Mouse (Mus musculus) ovary, adult 18-20 months (tissue): ENCODE results near the gene Olfr807.

Source experiments
- DNase-seq: peaks from one replicate; pipeline ENCODE4 v3.0.0; 2022; ENCODE audit warnings: low spot score, mixed read lengths

The Olfr807 gene

DNA sequence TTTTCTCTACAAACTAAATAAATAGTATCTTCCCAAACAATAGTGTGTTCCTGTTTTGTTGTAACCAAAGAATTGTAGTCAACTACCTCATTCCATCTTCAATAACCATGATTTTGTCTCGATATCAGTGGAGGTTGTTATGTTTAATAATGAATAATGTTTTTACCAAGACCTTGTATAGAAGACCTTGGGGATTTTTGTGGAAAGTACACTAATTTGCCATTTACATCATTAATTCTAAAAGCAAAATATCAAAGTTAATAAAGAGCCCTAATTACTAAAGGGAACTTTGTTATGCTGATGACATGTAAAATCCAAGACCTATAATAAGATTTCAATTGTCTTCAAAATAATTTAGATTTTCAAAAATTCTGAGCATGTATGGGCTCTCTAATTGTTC, at the start of gene Olfr807:
TSS of gene Olfr807 (minus strand) at position 101 of the 400 bp plus-strand sequence.
- DNase-seq, result no peak

DNA sequence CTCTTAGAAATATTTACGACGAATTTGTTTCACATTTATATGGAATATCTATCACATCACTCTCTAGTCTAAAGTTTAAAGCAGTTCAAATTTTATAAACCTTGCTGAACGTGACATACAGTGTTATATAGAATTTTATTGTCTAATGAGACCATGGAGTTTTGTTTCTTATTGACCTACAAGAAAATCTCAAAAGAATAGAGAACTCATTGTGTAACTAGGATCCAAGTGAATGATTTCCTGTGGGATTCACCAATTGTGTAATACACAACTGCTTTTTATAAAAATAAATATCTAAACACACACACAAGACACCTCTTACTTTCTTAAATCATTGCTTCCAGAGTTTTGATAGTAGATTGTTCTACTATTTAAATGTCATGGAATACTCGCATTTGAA, 46.7 kb upstream of the Olfr807 start, which contains the start of gene Olfr811:
TSS of gene Olfr811 (minus strand) at position 101 of the 400 bp plus-strand sequence.
- DNase-seq, result no peak

DNA sequence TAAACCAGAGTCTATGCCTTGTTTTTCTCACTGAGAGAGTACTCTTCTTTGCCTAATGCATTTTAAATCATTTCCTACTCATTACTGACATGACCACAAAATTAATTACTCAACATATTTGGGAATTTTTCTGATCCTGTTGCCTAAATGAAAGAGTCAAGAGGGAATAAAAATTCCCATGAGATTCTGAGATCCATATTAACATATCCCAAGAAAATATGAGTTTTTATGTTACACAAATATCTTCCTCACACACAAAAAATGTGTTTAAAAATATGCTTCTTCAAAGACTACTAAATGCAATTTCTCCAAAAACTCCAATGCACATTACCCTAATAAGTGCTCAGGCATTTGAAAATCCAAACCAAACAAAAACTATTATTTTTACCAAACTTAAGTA, 37.2 kb upstream of the Olfr807 start, which contains the start of gene Olfr810:
TSS of gene Olfr810 (minus strand) at position 101 of the 400 bp plus-strand sequence.
- no peak for DNase-seq

DNA sequence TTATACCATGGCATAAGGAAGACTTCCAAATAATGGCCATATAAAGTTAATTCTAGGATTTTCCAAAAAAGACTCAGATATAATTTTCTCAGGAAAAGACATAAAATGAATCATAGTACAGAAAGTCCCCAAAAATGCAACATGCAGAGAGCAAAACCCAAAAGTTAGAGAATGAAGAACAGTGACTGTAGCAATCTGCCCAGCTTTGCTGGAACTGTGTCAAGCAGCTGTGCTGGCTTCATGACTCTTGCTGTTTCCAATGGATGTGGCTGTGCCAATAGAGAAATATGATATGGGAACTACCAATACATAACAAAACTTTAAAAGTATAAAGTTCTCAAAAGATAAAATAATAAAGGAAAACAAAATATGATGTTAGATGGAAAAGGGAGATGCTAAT, 20.5 kb upstream of the Olfr807 start:
- DNase-seq, result no peak

DNA sequence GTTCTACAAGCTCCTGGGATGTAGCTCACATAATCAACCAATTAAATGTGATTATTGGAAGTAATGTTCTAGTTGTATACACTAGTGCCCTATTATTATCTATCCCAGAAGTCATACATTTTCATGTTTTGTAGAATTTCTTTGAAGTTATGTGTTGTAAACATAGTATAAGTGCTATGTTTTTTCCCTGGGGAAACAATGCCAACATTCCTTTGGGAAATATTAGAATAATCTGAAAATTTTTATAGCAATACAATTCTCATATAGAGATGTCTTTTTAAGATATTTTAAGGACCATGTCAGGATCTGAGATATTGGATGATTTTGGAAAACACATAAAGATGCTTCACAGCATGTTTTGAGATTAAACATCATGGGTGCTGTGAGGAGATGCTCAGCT, 16.7 kb upstream of the Olfr807 start, which contains the start of gene Olfr809:
TSS of gene Olfr809 (plus strand) at position 301 of the 400 bp plus-strand sequence.
- DNase-seq, result no peak

DNA sequence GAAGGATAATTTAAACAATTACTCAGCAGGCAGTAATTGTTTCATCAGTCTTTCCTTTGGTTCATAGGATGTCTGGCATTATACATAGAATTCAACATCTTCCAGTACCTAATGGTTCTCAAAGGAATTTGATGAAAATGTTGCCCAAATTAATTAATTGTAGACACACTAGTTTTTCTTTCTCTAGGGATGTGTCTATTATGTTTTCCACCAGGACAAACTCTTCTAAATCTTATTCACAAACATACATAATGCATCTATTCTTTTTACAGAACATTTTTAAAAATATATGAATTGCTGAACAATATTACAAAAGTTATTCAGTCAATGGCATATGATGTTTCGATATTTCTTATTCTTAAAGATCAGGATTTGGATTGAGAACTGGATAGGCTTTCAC, 7.6 kb upstream of the Olfr807 start, which contains the start of gene Olfr808:
TSS of gene Olfr808 (plus strand) at position 301 of the 400 bp plus-strand sequence.
- no peak for DNase-seq

DNA sequence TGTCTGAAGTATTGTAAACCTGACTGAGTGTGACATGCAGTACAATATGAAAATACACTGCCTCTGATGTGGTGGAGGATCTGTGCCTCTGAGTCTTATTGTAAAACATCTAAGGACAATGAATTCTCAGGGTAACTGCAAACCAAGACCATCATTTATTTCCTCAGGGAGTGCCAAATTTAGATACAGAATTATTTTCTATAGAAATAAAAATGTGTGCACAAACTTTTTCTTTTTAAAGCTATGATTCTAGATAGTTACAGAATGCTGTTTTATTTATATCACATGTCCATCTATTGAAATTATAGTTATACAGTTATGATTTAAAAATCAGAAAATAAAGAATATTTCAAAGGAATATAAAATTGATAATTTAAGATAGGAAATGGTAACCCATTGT, 15.8 kb downstream of the Olfr807 start, which contains the start of gene Olfr806:
TSS of gene Olfr806 (minus strand) at position 101 of the 400 bp plus-strand sequence.
- no peak for DNase-seq

DNA sequence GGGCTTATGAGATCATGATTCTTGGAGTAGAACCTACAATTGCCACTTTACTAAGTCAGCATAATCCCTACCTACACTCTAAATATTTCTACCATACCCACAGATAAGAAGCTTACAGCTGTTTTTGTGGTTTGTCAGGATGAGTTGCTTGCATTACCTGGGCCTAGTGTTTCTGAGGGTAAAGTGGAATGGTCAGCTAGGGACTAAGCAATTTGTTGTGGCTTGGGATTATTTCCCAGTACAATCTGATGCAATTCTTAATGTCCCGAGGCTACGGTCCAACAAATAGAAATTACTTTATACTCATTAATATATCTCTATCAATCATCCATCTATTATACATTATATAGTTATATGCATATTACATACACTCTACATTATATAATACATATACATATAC, 28.3 kb downstream of the Olfr807 start, which contains the start of gene Olfr805:
TSS of gene Olfr805 (minus strand) at position 101 of the 400 bp plus-strand sequence.
- no peak for DNase-seq
